Mouse (Mus musculus) limb, embryonic 11.5 days (tissue): ENCODE results near the gene Msh5. TPM values are rescaled to one million over a fixed set of nuclear protein-coding genes. Genes with fewer than 3 reads are reported as not detected.

Experiments used
- ATAC-seq: fragments of 200-750 bp; cut with Nextera tagmentation; 2 replicates; pipeline ENCODE4 v1.8.0; 2017; ENCODE audit warnings: low read depth; ENCODE audit not compliant: insufficient number of reproducible peaks, low FRiP score, low TSS enrichment
- DNase-seq: peaks from one replicate; pipeline ENCODE4 v3.0.0-alpha.2; 2015; ENCODE audit warnings: low spot score
- H3K27ac ChIP-seq: fragments of 300-500 bp; sonication (generic); replicated peaks from 2 replicates; pipeline ENCODE4 v1.5.1; 2014; ENCODE audit warnings: low read depth, mild to moderate bottlenecking, low read length
- H3K27me3 ChIP-seq: fragments of 300-500 bp; sonication (generic); 2 replicates; pipeline ENCODE4 v1.6.1; 2014; ENCODE audit warnings: mild to moderate bottlenecking, low read length, mixed read lengths; ENCODE audit not compliant: control insufficient read depth, insufficient read depth
- H3K36me3 ChIP-seq: fragments of 300-500 bp; sonication (generic); 2 replicates; pipeline ENCODE4 v1.6.1; 2014; ENCODE audit warnings: mild to moderate bottlenecking, low read length, moderate library complexity, mixed read lengths; ENCODE audit not compliant: control insufficient read depth, insufficient read depth
- H3K4me1 ChIP-seq: fragments of 300-500 bp; sonication (generic); 2 replicates; pipeline ENCODE4 v1.6.1; 2014; ENCODE audit warnings: low read length, mixed read lengths; ENCODE audit not compliant: control insufficient read depth, insufficient read depth
- H3K4me2 ChIP-seq: fragments of 300-500 bp; sonication (generic); 2 replicates; pipeline ENCODE4 v1.6.1; 2014; ENCODE audit warnings: low read depth, mild to moderate bottlenecking, moderate library complexity; ENCODE audit not compliant: severe bottlenecking
- H3K4me3 ChIP-seq: fragments of 300-500 bp; sonication (generic); 2 replicates; pipeline ENCODE4 v1.5.1; 2014; ENCODE audit warnings: low read depth, low read length
- H3K9ac ChIP-seq: fragments of 300-500 bp; sonication (generic); 2 replicates; pipeline ENCODE4 v1.6.1; 2014; ENCODE audit warnings: mild to moderate bottlenecking, low read length
- H3K9me3 ChIP-seq: fragments of 300-500 bp; sonication (generic); 2 replicates; pipeline ENCODE4 v1.6.1; 2016; ENCODE audit warnings: low read length; ENCODE audit not compliant: control insufficient read depth
- WGBS: fragments of 180-500 bp; shearing (Covaris S2); extraction: QIAGEN DNeasy Blood & Tissue Kit; methylation state at CpG from one replicate; pipeline ENCODE4 v1.1.7; 2014; 5-methylcytosine and 5-hydroxymethylcytosine counted together
- polyA plus RNA-seq: library from polyadenylated mRNA; unstranded; fragments of >200 nt; fragmentation: Nextera tagmentation; extraction: Ambion mirVana; gene quantifications from 2 replicates; pipeline ENCODE4 v1.2.1, GENCODE M21; 2014

The Msh5 gene
- polyA plus RNA-seq, 1 experiment from 2014 or later = 3.7 TPM

GRCm38 (mm10) chr17:35023221-35023620 is 23.3 kb downstream of the Msh5 start:
- no peaks in the 10 kb centered on the region for H3K9me3 ChIP-seq
- ATAC-seq (no peak), DNase-seq (no peak)
- peaks cover 6% of the 10 kb centered on the region for H3K4me1 ChIP-seq
- no peaks in the 10 kb centered on the region for H3K36me3 ChIP-seq
- H3K4me3 ChIP-seq = no peak overlapping the region
- H3K9ac ChIP-seq = no peak overlapping the region
- no peak overlapping the region for H3K27ac ChIP-seq
- H3K4me2 ChIP-seq = no peak overlapping the region
- 81% methylated on average over 5 of the region's 5 CpGs for WGBS
- no peaks in the 10 kb centered on the region for H3K27me3 ChIP-seq

GRCm38 (mm10) chr17:35022541-35023060 is 23.9 kb downstream of the Msh5 start:
- 96% methylated on average over 8 of the region's 8 CpGs for WGBS
- Histone ChIP-seq H3K4me2 (no peak overlapping the region), H3K9ac (no peak overlapping the region), H3K27ac (no peak overlapping the region), H3K36me3 (no peaks in the 10 kb centered on the region), H3K9me3 (no peaks in the 10 kb centered on the region), H3K4me3 (no peak overlapping the region), H3K27me3 (no peaks in the 10 kb centered on the region), H3K4me1 (peaks cover 6% of the 10 kb centered on the region)
- ATAC-seq (no peak), DNase-seq (no peak)

- Histone ChIP-seq H3K9me3 (no peaks in the 10 kb centered on the region), H3K36me3 (no peaks in the 10 kb centered on the region), H3K4me3 (no peak overlapping the region), H3K27ac (no peak overlapping the region), H3K4me2 (peak overlapping the region; percentile 22; the same call in 1 of the 2 replicates), H3K9ac (no peak overlapping the region), H3K4me1 (0 out of 2 replicates have a peak, but pooled peaks cover 2% of the 10 kb centered on the region), H3K27me3 (no peaks in the 10 kb centered on the region)
- no peak for ATAC-seq
- DNase-seq = no peak
- 70% methylated on average over 6 of the region's 6 CpGs for WGBS
Measured at GRCm38 (mm10) chr17:35021842-35022477, 24.6 kb downstream of the Msh5 start.

- WGBS = 16% methylated on average over 17 of the region's 17 CpGs
- Histone ChIP-seq H3K36me3 (peaks cover 3% of the 10 kb centered on the region), H3K4me1 (0 out of 2 replicates have a peak, but pooled peaks cover 2% of the 10 kb centered on the region), H3K4me3 (no peak overlapping the region), H3K9me3 (no peaks in the 10 kb centered on the region), H3K27me3 (no peaks in the 10 kb centered on the region), H3K27ac (no peak overlapping the region; the same call in 1 of the 2 replicates), H3K9ac (peak overlapping the region; percentile 34; the same call in 1 of the 2 replicates), H3K4me2 (peak overlapping the region; percentile 22; the same call in 1 of the 2 replicates)
- DNase-seq (peak; percentile 92), ATAC-seq (peak; percentile 11; the same call in 1 of the 2 replicates)
Measured at GRCm38 (mm10) chr17:35021163-35021808, 25.3 kb downstream of the Msh5 start.

- 87% methylated on average over 8 of the region's 8 CpGs for WGBS
- H3K9ac ChIP-seq = no peak overlapping the region
- 0 out of 2 replicates have a peak, but pooled peaks cover 2% of the 10 kb centered on the region for H3K4me1 ChIP-seq
- no peak overlapping the region for H3K4me2 ChIP-seq
- H3K36me3 ChIP-seq = peaks cover 10% of the 10 kb centered on the region
- no peaks in the 10 kb centered on the region for H3K9me3 ChIP-seq
- H3K27me3 ChIP-seq = no peaks in the 10 kb centered on the region
- no peak for ATAC-seq
- H3K27ac ChIP-seq = no peak overlapping the region
- no peak for DNase-seq
- H3K4me3 ChIP-seq = no peak overlapping the region
Measured at GRCm38 (mm10) chr17:35020551-35020950, 26.0 kb downstream of the Msh5 start.

- H3K27ac ChIP-seq = no peak overlapping the region
- DNase-seq = no peak
- WGBS = 75% methylated on average over 11 of the region's 11 CpGs
Measured at GRCm38 (mm10) chr17:35019894-35020293, 26.7 kb downstream of the Msh5 start.

GRCm38 (mm10) chr17:35018171-35018570 is 28.4 kb downstream of the Msh5 start:
- 0 out of 2 replicates have a peak, but pooled peaks cover 2% of the 10 kb centered on the region for H3K4me1 ChIP-seq
- no peak overlapping the region for H3K4me3 ChIP-seq
- DNase-seq (no peak), ATAC-seq (no peak)
- H3K9ac ChIP-seq = no peak overlapping the region; the same call in 1 of the 2 replicates
- H3K4me2 ChIP-seq = no peak overlapping the region
- no peaks in the 10 kb centered on the region for H3K27me3 ChIP-seq
- peaks cover 34% of the 10 kb centered on the region for H3K36me3 ChIP-seq
- no peaks in the 10 kb centered on the region for H3K9me3 ChIP-seq
- 78% methylated on average over 3 of the region's 3 CpGs for WGBS
- H3K27ac ChIP-seq = no peak overlapping the region

More at GRCm38 (mm10) chr17:35019894-35020293, 26.7 kb downstream of the Msh5 start:
- Histone ChIP-seq H3K27me3 (no peaks in the 10 kb centered on the region), H3K4me1 (0 out of 2 replicates have a peak, but pooled peaks cover 2% of the 10 kb centered on the region), H3K36me3 (peaks cover 17% of the 10 kb centered on the region), H3K9me3 (no peaks in the 10 kb centered on the region), H3K4me3 (no peak overlapping the region), H3K9ac (no peak overlapping the region), H3K4me2 (no peak overlapping the region)
- no peak for ATAC-seq

- no peaks in the 10 kb centered on the region for H3K9me3 ChIP-seq
- no peak overlapping the region for H3K4me2 ChIP-seq
- H3K9ac ChIP-seq = no peak overlapping the region
- WGBS = 67% methylated on average over 14 of the region's 14 CpGs
- peaks cover 38% of the 10 kb centered on the region for H3K36me3 ChIP-seq
- no peaks in the 10 kb centered on the region for H3K27me3 ChIP-seq
- DNase-seq (no peak), ATAC-seq (no peak)
- H3K4me1 ChIP-seq = 0 out of 2 replicates have a peak, but pooled peaks cover 2% of the 10 kb centered on the region
- no peak overlapping the region for H3K4me3 ChIP-seq
- no peak overlapping the region for H3K27ac ChIP-seq
Measured at GRCm38 (mm10) chr17:35017706-35018030, 28.9 kb downstream of the Msh5 start.
